Comparison of ENCODE assay signal across 10 mouse cellular contexts in genomic region chr8:102627151-102627550, GRCm38 (mm10).
"Had no signal": no experiment of that assay in that cellular context is flagged by ENCODE, and none has a peak within 500 bp of the region (broad histone marks: within the 10 kb centered on the region; RNA-seq: fewer than 3 reads in every experiment).

No protein-coding gene starts in this region.

- DNase-seq: kidney, adult 18-20 months; kidney, adult 9 months; kidney, postnatal 14 days; kidney, postnatal 4 days; left cerebral cortex, postnatal 4 days; liver, postnatal 0 days; lung, embryonic 14.5 days; right cerebral cortex, postnatal 25 days; spleen, adult 18-20 months; thymus, postnatal 25 days had no signal
